Mouse (Mus musculus): ENCODE results near the gene Smoc2.

GRCm38 (mm10) chr17:14328037-14328436, 48.7 kb downstream of the Smoc2 start:
- TF ChIP-seq EP300 (IDR thresholded peaks at IDR 0.05; ENCODE audit: low read depth) = no peak
- no peak for TF ChIP-seq CTCF (IDR thresholded peaks at IDR 0.05; ENCODE audit: low read depth)
